ENCODE assay signal across 10 mouse cellular contexts in genomic region chr5:116822141-116822540, GRCm38 (mm10).
A peak's percentile ranks its signal among the peaks of the same experiment; 100 is the strongest.
DNase-seq lines count a peak whose midpoint lies in the region; ATAC-seq lines count a peak whose summit lies in the region.
"Had no signal": no experiment of that assay in that cellular context is flagged by ENCODE, and none has a peak within 500 bp of the region (broad histone marks: within the 10 kb centered on the region; RNA-seq: fewer than 3 reads in every experiment).

No protein-coding gene starts in this region.

- no peak overlapping the region for H3K9ac ChIP-seq in midbrain, embryonic 15.5 days
- no peak overlapping the region for H3K9ac ChIP-seq in intestine, embryonic 15.5 days
- H3K9ac ChIP-seq: liver, embryonic 13.5 days had no signal

- peak; percentile 86 for ATAC-seq in midbrain, embryonic 15.5 days (replicated peaks)
- no peak for ATAC-seq in intestine, embryonic 15.5 days

- H3K4me1 ChIP-seq in hindbrain, embryonic 10.5 days (replicated peaks), result peaks cover 13% of the 10 kb centered on the region
- H3K4me1 ChIP-seq in midbrain, embryonic 15.5 days, result peaks cover 11% of the 10 kb centered on the region
- H3K4me1 ChIP-seq in intestine, embryonic 15.5 days (replicated peaks), result no peaks in the 10 kb centered on the region
- H3K4me1 ChIP-seq: liver, embryonic 13.5 days had no signal

- no peaks in the 10 kb centered on the region for H3K27me3 ChIP-seq in hindbrain, embryonic 10.5 days (ENCODE audit: insufficient read depth, poor library complexity, severe bottlenecking)
- H3K27me3 ChIP-seq in midbrain, embryonic 15.5 days (replicated peaks), result no peaks in the 10 kb centered on the region
- H3K27me3 ChIP-seq in intestine, embryonic 15.5 days (replicated peaks), result 0 out of 2 replicates have a peak, but pooled peaks cover 2% of the 10 kb centered on the region
- H3K27me3 ChIP-seq: liver, embryonic 13.5 days had no signal

- WGBS in hindbrain, embryonic 10.5 days, result 23% methylated on average over 14 of the region's 14 CpGs
- 17% methylated on average over 14 of the region's 14 CpGs for WGBS in midbrain, embryonic 15.5 days
- 31% methylated on average over 14 of the region's 14 CpGs for WGBS in intestine, embryonic 15.5 days

- H3K36me3 ChIP-seq in hindbrain, embryonic 10.5 days, result no peaks in the 10 kb centered on the region
- H3K36me3 ChIP-seq in midbrain, embryonic 15.5 days (replicated peaks), result no peaks in the 10 kb centered on the region
- no peaks in the 10 kb centered on the region for H3K36me3 ChIP-seq in intestine, embryonic 15.5 days
- H3K36me3 ChIP-seq: liver, embryonic 13.5 days had no signal

- H3K4me2 ChIP-seq in midbrain, embryonic 15.5 days, result no peak overlapping the region
- H3K4me2 ChIP-seq in intestine, embryonic 15.5 days (replicated peaks), result no peak overlapping the region
- H3K4me2 ChIP-seq: liver, embryonic 13.5 days had no signal

- 0 out of 2 replicates have a peak overlapping the region, but pooled peaks have one; percentile 7 for H3K4me3 ChIP-seq in hindbrain, embryonic 10.5 days
- no peak overlapping the region for H3K4me3 ChIP-seq in midbrain, embryonic 15.5 days
- no peak overlapping the region for H3K4me3 ChIP-seq in intestine, embryonic 15.5 days (replicated peaks)
- H3K4me3 ChIP-seq: liver, embryonic 13.5 days had no signal

- H3K9me3 ChIP-seq in hindbrain, embryonic 10.5 days, result no peaks in the 10 kb centered on the region
- H3K9me3 ChIP-seq in midbrain, embryonic 15.5 days, result no peaks in the 10 kb centered on the region
- no peaks in the 10 kb centered on the region for H3K9me3 ChIP-seq in intestine, embryonic 15.5 days

- H3K27ac ChIP-seq in hindbrain, embryonic 10.5 days, result peak overlapping the region; percentile 62
- peak overlapping the region; percentile 68 for H3K27ac ChIP-seq in midbrain, embryonic 15.5 days
- H3K27ac ChIP-seq in intestine, embryonic 15.5 days, result no peak overlapping the region
- H3K27ac ChIP-seq: liver, embryonic 13.5 days had no signal

- peak; percentile 46 for DNase-seq in left cerebral cortex, postnatal 4 days
- DNase-seq in left cerebral cortex, adult 9 months (ENCODE audit: low spot score in 2 of 2), result no peak
- peak; percentile 73 to 75 for DNase-seq in cerebellum, postnatal 10 days
- DNase-seq in hindbrain, embryonic 10.5 days (ENCODE audit: low spot score), result peak; percentile 33
- no peak for DNase-seq in heart, adult 11 months
- DNase-seq: liver, embryonic 13.5 days; lung, postnatal 36 days; thymus, postnatal 36 days had no signal

- intact Hi-C loops in left cerebral cortex, postnatal 4 days (cut with DNase I), result no loop called here

Comparison
In these comparisons a context has a peak if more than half of its experiments do, and no peak if none do; other contexts are left out.
1. DNase-seq: peak in left cerebral cortex, postnatal 4 days (single experiment), cerebellum, postnatal 10 days (2 of 2) and hindbrain, embryonic 10.5 days (single experiment); none in left cerebral cortex, adult 9 months (0 of 2) and heart, adult 11 months (single experiment).